Mouse (Mus musculus) heart, adult 18-20 months (tissue): ENCODE measurements at regions not wholly inside any gene's neighbourhood (a gene's known extent, or its start where the extent isn't known, plus 50 kb on each side); places are given as distances from the start of the nearest gene placed in this dataset.
A peak's percentile ranks its signal among the peaks of the same experiment; 100 is the strongest.
"Not testable (repeated sequence)": the region's sequence is repeated elsewhere in the genome, so short reads cannot be mapped to it uniquely, and the experiment has no call there.

Experiments used
- DNase-seq, 2 experiments: peaks; one replicate each; pipeline ENCODE4 v3.0.0; 2021 to 2022; ENCODE audit warnings: mixed read lengths in 1 of 2

DNA sequence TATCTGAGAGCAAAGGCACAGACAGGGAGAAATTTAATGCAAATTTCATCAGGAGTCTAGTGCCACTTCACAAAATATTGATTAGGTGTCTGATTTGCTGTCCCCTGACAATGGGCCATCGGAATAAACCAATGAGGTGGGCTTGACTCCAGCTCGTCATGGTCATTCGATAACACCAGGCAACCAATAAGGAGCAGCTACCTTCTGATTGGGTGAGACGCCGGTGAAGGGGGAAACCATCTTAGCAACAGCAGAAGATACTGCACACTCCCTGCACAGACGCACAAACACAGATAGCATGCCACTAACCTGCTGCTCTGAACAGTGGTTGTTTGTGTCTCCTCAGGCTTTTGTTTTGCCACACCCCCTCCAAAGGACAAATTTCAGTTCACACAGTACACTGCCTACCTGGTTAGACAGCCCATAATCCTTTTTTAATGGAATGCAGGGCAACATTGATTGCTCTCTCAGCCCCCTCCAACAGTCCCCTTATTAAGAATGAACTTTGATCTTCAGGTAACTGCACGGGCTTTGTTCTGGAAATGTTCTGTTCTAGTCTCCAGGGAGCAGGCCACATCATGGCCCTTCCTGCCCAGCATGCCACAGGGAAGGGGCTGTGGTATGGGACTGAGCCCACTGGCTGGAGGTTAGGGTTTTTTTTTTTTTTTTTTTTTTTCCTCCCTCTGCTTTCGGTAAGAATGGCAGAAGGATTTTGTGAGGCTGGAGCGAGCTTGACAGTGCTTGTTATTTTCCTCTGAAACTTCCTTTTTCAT is 285.1 kb upstream of the Ubash3b start:
- DNase-seq: no peak

DNA sequence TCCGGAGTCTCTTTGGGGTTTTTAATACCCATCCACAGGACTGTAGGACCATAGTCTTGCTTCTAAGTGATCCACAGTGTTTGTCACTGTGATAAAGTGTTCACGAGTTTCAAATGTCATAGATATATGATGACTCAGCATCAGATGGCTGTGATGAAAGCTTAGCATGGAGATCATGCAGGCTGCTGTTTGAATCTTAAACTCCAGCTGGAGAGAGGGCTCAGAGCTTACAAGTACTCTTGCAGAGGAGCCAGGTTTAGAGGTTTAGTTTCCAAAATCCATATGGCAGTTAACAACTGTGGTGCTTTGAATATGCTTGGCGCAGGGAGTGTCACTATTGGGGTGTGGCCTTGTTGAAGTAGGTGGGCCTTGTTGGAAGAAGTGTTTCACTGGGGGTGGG is 280.9 kb upstream of the Ubash3b start:
- DNase-seq: no peak

DNA sequence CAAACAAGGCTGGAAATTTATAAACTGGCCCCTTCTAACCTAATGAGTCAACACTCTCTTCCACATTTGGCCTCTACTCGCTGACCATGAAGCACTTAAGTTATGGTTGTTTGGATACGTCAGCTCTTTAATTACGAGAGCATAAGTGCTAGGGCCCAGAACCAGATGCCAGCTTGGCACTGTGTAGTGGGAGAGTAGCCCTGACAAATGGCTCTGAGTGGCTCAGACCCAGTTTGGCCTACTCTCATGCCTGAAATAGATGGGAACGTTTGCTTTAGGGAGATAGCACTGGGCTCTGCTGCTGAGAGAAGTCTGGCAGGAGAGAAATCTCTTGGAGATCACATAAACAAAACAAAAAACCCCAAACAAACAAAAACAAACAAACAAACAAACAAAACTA is 278.5 kb upstream of the Ubash3b start:
- peak; percentile 50 to 82 for DNase-seq

DNA sequence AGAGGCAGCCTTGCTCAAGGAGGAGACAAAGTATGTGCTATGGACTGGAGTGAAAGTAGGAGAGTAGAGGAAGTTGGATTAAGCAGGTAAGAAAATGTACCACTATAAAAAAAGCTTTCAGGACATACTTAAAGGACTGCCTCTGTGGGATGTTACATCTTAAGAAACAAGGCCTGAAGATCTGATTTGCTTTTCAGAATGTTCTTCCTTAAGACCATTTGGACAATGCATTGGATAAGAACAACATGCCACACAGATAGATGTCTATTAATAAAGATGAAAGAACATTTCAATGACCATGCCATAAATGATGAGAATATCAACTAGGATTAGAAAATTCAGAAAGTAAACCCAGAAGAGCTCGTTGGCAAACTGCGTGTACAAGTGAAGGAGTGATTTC is 276.6 kb upstream of the Ubash3b start:
- no peak for DNase-seq

DNA sequence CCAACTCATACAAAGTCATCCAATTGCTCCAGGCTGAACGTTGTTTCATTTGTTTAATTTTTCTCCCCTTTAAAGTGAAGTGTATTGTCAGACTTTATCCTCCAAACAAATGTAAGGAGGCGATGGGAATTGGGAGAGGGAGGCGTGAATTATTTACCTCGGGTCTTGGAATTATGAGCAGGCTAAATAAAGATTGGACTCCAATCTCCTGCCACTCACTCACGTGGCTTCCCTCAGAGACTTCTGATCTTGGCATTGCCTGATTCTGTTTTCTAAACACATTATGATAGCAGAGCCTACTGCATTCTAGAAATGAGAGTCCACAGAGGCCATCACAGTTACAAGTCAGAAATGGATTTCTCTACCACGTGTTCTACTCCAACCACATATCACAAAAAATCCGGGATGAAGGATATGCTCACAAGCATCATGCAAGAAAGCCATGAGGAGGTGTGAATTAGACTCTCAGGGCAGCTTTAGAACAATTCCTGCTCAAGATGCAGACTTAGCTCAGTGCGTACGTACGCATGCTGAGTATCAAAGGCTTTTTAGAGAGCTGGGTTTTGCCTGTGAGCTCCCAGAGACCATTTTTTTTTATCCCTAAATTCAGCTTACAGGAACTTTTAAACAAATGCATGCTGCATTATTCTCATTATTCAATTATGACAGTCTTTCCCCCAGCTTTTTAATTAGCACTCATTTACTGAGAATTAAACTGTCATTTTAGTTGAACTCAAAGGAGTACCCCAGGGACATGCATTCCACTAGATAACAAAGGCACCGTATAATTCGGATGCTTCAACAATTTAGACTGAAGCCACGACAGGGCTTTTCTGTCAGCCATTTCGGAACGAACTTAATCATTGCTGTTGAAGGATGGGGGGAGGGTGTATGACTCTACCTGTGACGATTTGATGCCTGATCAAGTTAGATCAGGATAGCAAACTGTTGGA is 269.2 kb upstream of the Ubash3b start:
- DNase-seq: peak; percentile 29 to 35

DNA sequence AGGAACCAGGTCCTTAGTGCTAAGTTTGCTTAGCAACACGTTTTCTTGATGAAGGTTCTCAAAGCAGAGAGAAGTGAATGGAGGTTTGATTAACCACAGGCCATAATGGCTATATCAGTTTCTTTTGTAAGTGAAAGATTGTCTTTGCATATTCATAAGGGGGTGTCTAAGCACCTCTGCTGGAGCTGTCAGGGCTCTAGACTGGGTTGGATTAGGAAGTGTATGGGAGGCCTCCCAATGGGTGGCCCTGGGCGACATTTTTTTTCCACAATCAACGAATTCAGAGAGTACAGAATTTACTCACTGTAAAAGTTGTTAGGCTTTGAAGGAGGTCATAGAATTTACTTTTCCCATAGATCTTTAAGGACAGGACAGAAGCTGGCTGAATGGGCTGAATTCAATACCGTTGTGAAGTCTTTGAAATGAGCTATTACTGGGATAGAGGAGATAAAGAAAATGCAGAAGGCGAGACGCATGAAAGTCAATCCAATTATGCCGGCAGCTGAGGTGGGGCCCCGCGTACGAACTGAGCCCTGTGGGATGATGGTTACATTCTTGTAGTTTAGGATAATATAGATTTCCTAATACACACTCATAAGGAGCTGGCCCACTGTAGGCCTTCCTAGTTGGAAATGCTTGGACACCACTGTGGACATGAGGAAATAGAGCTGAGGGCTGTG is 268.4 kb upstream of the Ubash3b start:
- peak in 1 of 2 experiments; percentile 16 for DNase-seq

DNA sequence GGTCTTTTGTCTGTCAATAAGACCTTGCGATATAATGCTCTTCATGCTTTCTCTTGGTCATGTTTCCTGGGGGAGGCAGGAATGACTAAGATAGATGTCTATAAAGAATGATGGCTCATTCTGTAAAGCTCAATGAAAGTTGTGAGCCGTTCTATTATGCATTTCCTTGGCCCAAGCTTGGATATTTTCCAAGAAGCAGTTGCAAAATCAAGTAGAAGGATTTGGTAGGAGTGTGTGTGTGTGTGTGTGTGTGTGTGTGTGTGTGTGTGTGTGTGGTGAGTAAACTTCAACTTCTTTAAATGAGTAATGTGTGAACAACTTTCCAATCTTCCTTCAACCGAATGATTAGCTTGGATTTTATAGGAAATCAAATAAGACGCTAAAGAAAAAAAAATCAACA is 267.7 kb upstream of the Ubash3b start:
- DNase-seq: no peak

DNA sequence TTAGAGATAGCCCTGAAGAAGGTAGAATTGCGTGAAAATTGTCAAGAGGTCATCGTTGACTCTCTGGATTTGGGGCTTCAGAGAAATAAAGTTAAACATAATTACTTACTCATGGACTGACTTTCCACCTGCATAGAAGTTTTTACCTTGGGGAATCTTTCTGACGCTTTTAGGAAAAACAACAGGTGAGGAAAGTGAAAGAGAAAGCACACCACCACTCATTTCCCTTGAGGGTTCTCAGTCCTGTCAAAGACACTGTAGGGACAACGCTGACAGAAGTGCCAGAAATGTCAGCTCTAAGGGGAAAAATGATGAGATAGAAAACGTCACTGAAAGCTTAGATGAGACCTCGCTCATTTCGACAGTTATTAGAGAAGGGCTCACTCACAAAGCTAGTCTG is 265.2 kb upstream of the Ubash3b start:
- DNase-seq: no peak

DNA sequence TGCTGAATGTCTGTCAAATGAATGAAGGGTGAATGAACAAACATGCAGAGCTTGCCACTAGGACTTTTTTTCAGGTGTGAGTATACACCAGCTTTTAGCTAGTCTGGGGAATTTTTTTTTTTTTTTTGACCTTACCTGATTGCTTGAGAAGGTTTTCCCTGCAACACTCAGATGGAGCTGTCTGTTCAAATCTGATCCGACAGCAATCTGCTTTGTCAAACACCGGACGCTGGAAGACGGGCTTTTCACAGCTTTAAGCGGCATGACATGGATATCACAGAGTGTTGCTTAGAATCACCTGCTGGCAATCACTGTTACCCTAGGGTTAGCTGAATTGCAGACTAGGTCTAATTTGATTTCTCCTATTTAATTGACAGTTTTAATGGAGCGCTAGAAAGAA is 263.7 kb upstream of the Ubash3b start:
- DNase-seq: no peak

DNA sequence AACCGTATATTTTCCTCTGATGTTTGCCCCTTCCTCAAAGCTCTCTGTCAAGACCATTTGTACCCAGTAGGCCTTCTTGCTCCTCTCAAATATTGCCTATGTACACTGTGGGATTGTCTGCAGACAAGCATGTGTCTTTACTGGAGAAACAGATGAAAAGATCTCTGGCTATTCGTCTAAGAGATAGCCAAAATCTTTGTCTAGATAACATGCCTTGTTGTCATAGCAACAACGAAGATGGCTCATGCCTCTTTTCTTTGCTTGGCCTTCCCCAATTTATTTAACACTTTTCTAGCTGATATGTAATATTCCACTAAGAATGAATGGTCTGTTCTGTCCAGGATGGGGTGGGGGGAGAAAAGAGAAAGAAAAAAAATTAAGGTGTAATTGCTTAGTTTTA is 252.3 kb upstream of the Ubash3b start:
- DNase-seq: no peak

DNA sequence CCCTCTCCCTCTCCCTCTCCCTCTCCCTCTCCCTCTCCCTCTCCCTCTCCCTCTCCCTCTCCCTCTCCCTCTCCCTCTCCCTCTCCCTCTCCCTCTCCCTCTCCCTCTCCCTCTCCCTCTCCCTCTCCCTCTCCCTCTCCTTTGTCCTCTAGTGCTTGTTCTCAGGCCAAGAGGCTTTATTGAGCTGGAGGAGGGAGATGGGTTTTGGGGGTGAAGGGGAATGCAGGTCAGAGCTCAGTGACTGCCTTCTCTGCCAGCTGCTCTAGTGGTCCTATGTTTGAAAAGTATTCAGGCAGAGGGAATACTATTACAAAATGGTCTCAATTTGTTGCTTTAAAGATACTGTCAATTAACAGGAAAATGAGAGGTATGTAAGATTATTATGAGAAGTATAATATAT is 251.6 kb upstream of the Ubash3b start:
- not testable (repeated sequence) for DNase-seq

DNA sequence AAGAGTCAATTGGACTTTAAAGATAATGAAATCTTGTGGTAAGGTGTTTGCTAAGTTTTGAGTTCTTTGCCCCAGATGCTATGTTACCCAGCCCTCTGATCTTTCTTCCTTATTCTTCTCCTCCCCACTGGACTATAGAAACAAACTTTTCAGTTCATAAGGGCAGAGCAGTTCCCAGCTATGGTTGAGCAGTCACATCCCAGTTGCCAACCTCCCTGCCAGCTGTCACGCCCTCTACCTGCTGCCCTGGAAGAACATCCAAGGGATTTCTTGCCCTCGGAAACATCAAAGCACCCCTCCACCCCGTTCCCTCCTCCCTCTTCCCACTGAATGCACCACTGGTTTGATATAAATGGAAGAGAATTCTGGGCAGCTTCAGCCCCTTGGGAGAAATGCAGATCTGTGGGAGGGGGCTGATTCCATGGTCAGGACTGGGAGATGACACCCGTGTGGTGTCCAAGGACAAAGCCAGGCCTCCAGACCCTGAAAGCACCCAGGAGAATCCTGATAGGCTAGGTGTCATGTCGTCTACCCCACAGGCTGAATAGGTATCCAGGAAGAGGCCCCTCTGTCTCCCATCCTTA is 250.8 kb upstream of the Ubash3b start:
- DNase-seq: no peak

DNA sequence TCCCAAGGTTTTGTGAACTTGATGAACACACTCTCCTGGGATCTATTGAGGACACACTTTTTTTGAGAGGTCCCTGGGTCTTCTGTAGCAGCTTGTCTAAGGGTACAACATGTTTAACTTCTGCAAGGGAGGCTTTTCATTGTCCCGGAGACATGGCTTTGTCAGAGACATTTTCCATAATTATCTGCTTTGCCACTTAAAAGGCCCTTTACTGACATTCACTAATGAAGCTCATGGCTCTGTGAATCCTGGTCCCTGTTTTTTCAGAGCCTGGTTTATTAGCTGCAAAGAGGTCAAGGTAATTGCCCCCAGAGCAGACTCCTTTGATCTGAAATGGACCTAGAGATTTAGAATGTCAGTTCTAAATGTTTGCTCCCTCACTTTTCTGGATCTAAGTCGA is 246.8 kb upstream of the Ubash3b start:
- DNase-seq: no peak

DNA sequence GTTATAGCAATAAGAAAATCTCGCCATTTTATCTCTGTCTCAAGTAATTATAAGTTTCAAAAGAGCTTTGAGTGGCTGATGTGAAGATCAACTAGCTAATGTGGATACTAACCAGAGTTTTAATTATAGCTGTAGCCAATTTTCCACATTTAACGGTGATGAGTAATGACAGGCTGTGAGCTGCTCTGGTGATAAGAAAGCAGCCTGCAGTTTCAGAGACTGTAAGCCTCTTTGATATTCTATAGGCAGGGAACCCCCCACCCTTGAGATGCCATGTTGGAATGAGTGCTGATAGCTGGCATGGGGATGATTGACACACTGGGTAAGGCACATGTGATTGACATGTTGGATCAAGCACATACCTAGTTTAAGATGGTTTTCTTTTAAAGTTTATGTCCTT is 245.6 kb upstream of the Ubash3b start:
- no peak for DNase-seq

DNA sequence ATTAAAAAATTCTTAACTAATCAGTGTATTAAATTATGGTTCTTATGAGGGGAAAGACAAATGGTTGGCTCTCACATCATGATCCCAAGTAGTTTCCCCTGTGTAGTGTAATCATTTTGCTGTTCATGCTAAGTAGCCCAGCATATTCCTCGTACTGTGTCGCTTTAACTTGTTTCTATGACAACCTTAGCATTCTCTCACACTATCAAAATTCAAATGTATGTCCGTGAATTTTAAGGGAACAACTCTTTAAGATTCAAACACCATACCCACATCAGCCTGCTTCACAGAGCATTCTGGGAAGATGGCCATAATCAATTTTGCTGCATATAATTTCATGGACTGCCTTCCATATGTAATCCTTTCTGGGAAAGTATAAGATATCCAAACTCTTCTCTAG is 241.4 kb upstream of the Ubash3b start:
- DNase-seq: no peak

DNA sequence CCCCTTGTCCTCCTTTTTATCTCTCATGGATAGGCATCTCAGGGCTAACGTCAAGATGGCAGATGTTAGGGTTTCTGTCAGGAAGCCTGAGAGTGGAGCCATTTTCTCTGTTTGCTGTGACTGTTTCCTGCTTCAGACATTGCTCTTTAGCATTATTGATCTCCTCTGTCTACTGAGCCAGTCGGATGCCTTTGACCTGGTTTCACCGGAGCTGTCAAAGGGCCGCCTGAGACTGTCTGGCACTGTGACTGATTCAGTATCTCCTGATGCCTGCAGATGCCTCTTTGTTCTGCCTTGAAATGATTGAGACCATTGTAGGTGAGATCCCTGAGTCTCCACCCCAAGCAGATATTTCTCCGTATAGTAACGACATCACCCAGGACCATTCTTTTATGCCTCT is 239.5 kb upstream of the Ubash3b start:
- DNase-seq: no peak

DNA sequence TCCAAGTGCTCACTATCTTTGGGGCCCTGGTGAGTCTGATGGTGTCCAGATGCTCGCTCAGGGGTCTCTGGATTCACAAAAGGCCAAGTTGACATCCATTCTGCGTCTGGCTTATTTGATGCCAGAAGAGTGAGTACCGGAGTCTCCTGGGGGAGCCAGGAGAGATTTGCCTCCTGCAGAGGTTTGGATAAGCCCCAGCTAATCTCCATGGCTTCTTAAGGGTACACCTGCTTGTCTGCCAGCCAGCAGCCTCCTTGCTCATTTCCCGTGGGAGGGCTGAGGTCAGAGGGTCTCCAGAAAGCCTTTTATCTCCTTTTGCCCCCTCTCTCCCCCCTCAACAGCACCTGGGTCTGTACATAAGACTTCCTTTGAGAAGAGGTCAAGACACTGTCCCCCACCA is 234.0 kb upstream of the Ubash3b start:
- no peak for DNase-seq

DNA sequence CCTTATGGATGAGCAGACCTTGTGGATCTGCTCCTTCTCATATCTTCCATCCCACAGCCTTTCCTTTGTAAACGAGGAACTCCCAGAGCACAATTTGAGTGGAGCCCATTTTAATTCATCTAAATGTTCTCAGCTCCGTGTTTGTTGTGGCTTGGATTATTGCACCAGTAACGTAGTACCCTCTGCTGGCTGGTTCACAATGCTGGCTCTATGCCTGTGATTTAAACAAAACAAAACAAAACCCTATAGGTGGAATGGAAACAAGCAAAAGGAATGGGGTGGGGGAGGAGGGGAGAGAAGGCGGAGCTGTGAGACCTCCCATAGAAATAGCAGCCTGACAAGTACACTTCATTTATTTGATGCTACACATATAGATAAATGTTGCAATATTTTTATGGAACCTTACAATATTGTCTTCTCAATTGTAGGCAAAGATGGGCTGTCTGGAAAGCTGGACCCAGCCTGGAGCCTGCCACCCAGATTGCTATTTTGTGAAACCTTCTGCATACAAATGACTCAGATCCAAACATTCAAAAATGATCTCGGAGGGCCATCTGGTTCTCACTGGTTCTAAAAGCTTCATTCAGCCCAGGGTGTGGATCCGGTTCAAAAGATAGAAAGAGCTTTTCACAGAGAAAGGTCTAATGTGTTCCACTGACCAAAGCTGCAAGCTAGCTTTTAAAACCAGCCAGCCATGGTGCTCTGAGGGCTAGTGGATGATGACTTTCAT is 230.3 kb upstream of the Ubash3b start:
- DNase-seq: peak; percentile 20 to 35

DNA sequence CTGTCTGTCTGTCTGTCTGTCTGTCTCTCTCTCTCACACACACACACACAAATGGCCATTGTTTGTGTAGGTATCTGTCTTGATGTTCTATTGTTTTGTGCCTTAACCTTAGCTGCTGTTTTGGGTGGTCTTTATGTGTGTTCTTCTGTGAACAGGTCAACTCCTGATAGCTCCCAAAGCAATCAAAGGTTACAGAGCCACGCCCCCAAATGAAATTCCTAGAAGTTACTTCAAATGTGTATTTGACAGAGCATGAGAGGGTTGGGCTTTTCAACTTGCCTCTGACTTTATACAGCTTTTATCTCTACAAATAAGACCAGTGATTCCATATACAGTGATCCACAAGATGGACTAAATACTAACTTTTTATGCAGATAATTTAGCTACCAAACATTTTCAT is 217.8 kb upstream of the Ubash3b start:
- DNase-seq: no peak

DNA sequence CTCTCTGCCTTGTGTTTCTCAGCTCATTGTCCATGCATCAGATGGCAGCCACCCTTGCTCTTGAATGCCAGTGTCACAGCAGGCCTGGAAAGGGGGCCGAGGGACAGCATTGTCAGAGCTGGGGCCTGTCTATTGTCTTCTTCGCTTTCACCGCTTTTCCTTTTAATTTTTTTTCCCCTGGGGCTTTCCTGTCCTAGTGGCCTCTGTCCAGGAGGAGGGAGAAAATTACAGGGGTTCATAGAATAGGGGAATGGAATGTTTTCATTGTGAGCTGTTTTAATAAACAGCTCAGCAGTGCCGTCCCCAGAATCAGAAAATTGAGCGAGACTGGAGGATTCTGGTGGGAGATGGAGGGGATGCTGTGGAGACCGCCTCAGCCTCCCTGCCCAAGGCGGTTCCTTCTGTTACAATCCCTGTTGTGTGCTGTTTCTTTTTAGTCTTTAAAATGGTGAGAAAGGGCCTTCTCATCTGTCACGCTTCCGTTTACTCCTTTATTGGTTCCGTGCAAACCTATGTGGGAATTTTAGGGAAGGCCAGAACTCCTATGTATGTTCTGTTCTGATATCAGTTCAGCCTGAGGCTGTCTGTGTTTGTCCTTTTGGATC is 217.2 kb upstream of the Ubash3b start:
- DNase-seq: no peak
